Mouse (Mus musculus) skeletal muscle tissue, adult 2 months (tissue): ENCODE measurements around the gene Nmnat3.
A peak's percentile ranks its signal among the peaks of the same experiment; 100 is the strongest.
"Not testable (repeated sequence)": the region's sequence is repeated elsewhere in the genome, so short reads cannot be mapped to it uniquely, and the experiment has no call there.

Experiments
- DNase-seq: peaks from one replicate; pipeline ENCODE4 v3.0.0-alpha.2; 2012; ENCODE audit warnings: low read depth, low spot score

Gene Nmnat3

GRCm38 (mm10) chr9:98287135-98287534 lies at the start of gene Nmnat3:
TSS of gene Nmnat3 (plus strand) at chr9:98287435.
- not testable (repeated sequence) for DNase-seq

DNA sequence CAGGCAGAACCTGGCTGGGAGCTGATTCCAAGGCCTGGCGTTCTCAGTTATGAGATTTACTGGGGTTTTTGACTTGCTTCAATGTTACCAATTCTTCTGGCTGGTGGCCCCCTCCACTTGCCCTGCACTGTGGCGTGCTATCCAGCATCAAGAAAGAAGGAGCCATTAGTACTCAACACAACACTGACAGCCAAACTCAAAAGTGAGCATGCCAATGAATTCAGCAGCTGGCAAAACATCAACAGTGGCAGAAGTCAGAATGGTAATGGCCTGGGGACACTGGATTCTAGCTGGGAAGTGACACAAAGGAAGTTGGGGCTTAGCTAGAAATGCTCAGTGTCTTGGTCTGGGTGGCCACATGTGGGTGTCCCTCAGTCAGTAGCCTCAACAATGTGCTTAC lies 43.8 kb upstream of the Nmnat3 start:
- no peak for DNase-seq

- DNase-seq, result no peak
Measured at GRCm38 (mm10) chr9:98244223-98244622, 43.0 kb upstream of the Nmnat3 start.

DNA sequence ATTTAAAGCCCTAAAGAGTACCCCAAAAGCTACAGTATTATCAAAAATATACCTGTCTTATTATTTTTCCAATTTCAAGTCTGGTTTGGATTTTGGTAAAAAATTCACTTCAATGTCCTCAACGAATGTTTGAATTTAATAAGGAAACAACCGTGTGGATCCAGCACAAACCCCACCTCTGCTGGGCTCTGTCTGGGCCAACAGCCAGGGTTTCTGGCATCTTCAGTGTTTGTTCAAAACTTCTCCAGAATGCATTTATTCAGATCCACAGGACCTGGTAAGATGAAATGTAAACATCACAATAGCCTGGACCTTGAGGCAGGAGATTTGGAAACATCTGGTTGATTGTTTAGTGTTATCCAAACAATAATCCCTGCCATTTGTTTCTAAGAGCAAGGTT lies 42.0 kb upstream of the Nmnat3 start:
- DNase-seq, result no peak

- no peak for DNase-seq
Measured at GRCm38 (mm10) chr9:98246351-98246750, 40.9 kb upstream of the Nmnat3 start.

- DNase-seq, result peak; percentile 23
Measured at GRCm38 (mm10) chr9:98260210-98260609, 27.0 kb upstream of the Nmnat3 start.

DNA sequence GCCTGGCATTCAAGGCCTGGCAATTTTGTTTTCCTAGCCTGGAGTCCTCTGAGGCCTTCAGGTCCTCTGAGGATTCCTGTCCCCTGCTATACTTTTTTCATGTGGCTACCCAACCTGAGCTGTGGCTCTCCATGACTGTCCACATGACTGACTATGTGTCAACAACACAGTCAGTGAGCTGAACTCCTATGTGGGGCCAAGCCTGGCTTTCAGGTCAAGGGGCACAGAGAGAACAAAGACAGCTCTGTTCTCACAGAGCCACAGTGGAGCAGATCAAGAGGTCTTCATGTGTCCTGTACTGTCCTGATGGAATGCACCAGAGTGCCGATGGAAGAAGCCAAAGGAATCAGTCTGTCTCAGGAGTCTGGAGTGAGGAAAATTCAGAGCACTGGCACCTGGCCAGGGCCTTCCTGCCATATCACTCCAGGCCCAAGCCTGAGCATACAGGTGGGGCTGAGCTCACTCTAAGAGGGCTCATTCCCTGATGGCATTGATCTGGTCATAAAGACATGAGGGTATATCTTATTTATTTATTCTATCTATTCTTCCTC lies 25.7 kb upstream of the Nmnat3 start:
- DNase-seq, result no peak

DNA sequence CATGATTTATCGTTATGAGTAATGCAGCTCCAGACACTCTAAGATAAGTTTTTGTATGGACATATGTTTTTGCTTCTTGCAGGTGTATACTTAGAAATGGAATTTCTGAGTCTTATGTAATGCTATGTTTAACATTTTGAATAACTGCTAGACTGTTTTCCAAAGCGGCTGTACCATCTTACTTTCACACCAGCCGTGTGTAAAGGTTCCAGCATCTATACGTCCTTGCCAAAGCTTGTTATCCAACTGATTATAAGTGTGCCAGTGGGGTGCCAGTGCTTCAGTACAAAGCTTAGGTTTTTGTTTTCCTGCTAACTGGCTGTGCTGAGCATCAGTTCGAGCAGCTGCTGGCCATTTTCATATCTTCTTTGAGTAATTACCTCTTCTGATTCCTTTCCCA lies 22.3 kb upstream of the Nmnat3 start:
- no peak for DNase-seq

GRCm38 (mm10) chr9:98272734-98273133 lies 14.5 kb upstream of the Nmnat3 start:
- no peak for DNase-seq

GRCm38 (mm10) chr9:98275080-98275479 lies 12.2 kb upstream of the Nmnat3 start:
- DNase-seq, result no peak

DNA sequence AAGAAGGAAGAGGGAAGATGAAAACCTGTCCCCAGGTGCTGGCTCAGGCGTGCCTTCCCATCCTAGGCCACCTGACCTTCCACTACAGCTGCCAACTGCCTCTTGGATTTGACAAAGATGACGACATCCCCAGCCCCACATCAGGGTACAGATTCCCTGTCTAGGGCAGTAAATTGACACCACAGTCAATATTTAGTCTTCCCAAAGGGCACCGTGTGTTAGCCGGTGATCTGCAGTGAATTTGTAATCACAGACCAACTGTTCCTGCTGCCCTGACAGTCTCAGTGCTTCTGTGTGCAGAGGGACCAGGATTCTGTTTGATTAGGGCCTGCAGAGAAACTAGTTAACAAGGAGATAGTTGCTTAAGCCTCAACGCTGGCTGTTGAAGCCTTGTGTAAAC lies 7.1 kb upstream of the Nmnat3 start:
- no peak for DNase-seq

DNA sequence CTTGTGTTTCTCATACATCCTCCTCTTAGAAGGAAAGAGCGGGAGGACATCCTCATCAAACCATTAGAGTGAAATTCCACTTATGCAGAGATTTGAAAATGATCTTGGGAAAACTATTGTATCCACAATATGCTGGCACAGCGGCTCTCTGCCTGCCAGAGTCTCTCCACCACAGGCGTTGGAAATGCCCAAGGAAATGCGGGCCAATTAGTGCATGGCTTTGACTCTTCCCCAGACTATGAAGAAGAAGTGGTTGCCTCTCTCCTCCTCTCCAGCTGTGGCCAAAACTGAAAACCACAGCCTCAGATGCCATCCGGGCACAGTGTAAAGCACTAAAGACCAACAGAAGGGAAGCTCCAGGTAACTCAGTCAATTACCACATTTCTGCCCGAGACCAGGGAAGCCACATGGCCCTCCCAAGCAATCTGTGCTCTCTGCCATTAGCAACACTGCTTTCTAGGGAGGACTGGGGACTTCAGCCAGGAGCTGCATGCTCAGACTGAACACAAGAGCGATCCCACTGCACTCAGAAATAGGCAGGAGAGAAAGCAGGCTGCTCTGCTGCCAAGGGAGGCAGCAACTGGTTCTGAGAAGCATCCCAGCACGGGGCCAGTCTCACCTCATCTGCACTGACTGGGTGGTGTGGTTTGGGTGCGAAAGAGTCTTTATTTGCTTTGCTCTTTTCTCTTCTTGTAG lies 1.5 kb upstream of the Nmnat3 start:
- no peak for DNase-seq

- DNase-seq, result no peak
Measured at GRCm38 (mm10) chr9:98289665-98290064, 2.4 kb downstream of the Nmnat3 start.

DNA sequence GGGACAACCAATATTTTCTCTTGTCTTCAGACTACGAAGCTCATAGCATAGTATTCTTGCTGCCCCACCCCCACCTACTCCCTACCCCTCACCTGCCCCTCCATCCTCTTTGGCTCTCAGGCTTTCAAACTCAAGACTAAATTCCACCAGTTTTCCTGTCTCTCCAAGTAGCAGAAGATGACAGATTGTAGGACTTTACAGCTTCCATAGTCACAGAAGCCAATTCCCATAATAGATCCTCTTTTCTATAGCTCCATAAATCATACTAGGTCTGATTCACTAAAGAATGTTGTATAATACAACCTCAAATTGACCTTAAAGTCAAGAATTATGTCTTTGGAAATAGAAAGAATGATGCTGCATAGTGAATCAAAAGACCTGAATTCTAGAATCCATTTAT lies 3.4 kb downstream of the Nmnat3 start:
- DNase-seq, result no peak

- peak; percentile 91 for DNase-seq
Measured at GRCm38 (mm10) chr9:98296383-98297201, 9.4 kb downstream of the Nmnat3 start.

- peak; percentile 33 for DNase-seq
Measured at GRCm38 (mm10) chr9:98297234-98297936, 10.2 kb downstream of the Nmnat3 start.

GRCm38 (mm10) chr9:98297937-98298595 lies 10.8 kb downstream of the Nmnat3 start:
- no peak for DNase-seq

DNA sequence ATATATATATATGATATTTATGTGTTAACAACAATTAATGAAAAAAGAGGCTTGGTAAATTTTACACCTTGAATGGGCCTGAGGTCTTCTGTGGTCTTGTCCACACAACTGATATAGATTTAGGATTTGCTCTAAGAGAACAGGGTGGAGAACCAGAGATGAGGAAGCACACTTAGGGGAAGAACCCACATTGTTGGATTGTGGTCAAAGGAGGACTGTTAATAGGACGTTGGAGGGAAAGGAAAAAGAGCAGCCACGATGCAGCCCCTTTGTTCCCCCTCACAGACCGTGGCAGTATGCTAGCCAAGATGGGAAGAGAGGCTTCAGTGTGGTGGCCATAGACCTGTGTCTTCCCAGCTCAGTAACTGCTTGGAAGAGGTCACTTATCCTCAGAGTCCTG lies 11.5 kb downstream of the Nmnat3 start:
- no peak for DNase-seq

DNA sequence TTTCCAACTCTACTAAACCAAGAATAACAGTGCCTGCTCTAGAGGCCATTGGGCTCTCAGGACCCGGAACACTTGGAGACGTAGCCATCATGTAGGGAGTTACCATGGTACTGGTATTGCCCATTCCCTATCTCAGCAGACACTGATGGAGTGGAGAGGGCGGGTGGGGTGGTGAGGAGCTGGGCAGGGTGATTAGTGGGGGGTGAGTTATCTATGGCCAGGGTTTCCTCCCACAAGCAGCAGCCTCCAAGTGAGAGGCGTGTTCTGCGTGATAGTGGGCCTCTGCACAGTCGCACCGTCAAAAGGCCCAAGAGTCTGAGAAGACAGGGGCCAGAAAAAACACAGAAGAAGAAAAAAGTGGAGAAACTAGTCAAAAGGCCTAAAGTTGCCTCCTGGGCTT lies 12.0 kb downstream of the Nmnat3 start:
- no peak for DNase-seq

GRCm38 (mm10) chr9:98300582-98300981 lies 13.3 kb downstream of the Nmnat3 start:
- no peak for DNase-seq

DNA sequence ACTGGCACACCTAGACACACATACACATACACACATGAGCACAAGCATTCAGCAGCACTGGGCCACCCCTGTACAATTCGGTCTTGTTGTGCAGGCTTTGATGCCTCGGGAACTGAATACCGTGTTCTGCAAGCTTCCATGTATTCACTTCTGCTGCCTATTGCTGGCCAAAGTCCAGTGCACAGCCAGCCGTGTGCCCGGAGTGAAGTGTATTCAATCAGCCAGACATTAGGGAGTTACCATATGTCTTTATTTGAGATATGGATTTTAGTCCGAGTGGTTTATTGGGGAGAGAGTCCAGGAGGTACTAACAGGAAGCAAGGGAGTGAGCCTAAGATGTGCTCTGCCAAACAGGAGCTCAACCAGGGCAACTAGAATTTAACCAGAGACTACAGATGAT lies 19.8 kb downstream of the Nmnat3 start:
- DNase-seq, result no peak
